Mouse (Mus musculus) cerebellum, adult 2 months (tissue): ENCODE measurements around the gene Dennd5b.
"Not testable (repeated sequence)": the region's sequence is repeated elsewhere in the genome, so short reads cannot be mapped to it uniquely, and the experiment has no call there.

Experiments used
- CTCF ChIP-seq: fragments of 200-500 bp; IDR thresholded peaks from 2 replicates; pipeline ENCODE4 v1.5.1; 2011; ENCODE audit warnings: low read depth, mild to moderate bottlenecking, control low read depth, low read length, moderate library complexity, borderline replicate concordance; ENCODE audit not compliant: insufficient read depth
- POLR2A ChIP-seq: fragments of 200-500 bp; IDR thresholded peaks from 2 replicates; pipeline ENCODE4 v1.6.1; 2011; ENCODE audit warnings: low read length, control low read depth, borderline replicate concordance; ENCODE audit not compliant: insufficient read depth

GRCm38 (mm10) chr6:148989792-148990491 lies 111.5 kb downstream of the Dennd5b start:
- TF ChIP-seq CTCF, POLR2A: not testable (repeated sequence)
